Mouse (Mus musculus) MEL (cell line): ENCODE results near the gene Egfl7.

ENCODE experiments used
- ELF1 ChIP-seq: IDR thresholded peaks from 2 replicates; pipeline ENCODE4 v1.6.1; 2014; ENCODE audit warnings: low read depth, mild to moderate bottlenecking, inconsistent platforms, low read length, improper control_type of control experiment, moderate library complexity
- RCOR1 ChIP-seq: IDR thresholded peaks from 2 replicates; pipeline ENCODE4 v1.6.1; 2012; ENCODE audit warnings: low read depth, mild to moderate bottlenecking, inconsistent platforms, low read length, improper control_type of control experiment

DNA sequence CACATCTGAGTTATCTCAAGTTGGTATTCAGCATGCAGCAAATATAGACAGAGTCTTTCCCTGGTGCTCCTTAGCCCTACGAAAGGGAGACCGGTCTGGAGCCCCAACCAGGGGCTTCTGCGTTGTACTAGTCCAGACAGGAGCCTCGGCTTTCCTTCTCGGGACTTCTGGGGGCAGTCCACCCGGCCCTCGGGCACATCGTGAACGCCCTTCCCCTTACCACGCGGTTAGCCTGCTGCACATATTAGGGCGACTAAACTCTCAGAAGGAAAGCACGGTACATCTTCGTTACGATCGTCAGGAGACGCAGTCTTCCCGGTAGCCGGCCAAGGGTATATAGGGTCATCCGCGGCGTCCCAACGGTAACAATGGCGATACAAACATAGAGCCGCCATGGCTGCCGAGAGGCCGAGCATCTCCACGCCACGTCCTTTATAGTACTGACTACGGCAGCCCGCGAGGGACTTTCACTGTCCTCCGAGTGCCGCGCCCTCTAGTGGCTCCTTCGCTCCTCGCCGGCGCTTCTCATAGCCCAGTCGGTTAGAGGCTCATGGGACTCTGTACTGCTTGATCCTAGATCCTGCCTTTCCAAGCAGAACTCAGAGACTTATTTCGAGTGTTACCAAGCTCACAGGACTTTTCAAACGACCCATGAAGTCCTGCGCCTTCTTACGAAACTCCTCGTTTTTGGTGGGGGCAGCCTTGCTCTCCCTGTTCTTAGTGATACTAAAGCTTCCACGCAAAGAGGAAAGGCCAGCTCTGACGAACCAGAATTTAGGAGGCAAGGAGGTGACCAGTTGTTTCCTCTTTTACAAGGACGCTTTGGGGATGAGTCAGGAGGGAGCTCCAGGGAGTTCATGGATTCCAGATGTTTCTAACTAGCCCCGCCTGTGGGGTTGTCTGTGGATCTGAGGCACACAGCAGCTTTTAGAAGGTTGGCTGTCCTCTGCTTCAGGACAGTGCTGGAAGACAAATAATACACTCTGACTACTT lies 60.3 kb downstream of the Egfl7 start:
- TF ChIP-seq ELF1 (peak; percentile 61), RCOR1 (peak; percentile 5; the same call in 1 of the 2 replicates)
